Mouse (Mus musculus): ENCODE results near the gene Mageb4. TPM values are rescaled to one million over a fixed set of nuclear protein-coding genes. Genes with fewer than 3 reads are reported as not detected.
"Not testable (repeated sequence)": the region's sequence is repeated elsewhere in the genome, so short reads cannot be mapped to it uniquely, and the experiment has no call there.

Gene Mageb4
- not detected in 2 replicates for total RNA-seq (2014; rRNA removed)
- polyA plus RNA-seq (2015; fragmentation: Nextera tagmentation; extraction: Ambion mirVana): not detected in 2 replicates

DNA sequence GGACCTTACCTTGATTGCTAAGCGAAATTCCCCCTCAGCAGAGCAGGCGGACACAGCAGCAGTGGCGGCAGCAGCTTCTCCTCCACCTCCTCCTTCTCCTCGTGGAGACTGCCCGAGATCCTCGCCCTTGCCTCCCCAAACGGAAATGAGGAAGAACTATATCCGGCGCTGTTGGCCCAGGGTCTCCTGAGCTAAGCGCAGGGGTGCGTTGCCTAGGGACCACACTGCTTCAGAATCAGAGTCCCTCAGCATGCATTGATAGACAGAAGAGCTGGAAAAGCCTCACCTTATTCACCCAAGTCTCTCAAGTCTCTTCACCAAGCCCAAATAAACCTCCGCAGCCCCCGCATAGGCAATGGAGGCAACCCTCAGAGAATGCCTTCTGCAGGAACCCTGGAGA, at the start of gene Mageb4:
TSS of gene Mageb4 (minus strand) at position 101 of the 400 bp plus-strand sequence.
- ATAC-seq; DNase-seq; H3K27me3 ChIP-seq (ENCODE audit: insufficient read depth, low read length); H3K4me3 ChIP-seq (ENCODE audit: low read depth, low read length); H3K9ac ChIP-seq; H3K36me3 ChIP-seq (ENCODE audit: insufficient read depth); H3K9me3 ChIP-seq (ENCODE audit: low read length); H3K4me2 ChIP-seq (ENCODE audit: low read depth); H3K27ac ChIP-seq (ENCODE audit: low read depth, low read length); H3K4me1 ChIP-seq (ENCODE audit: insufficient read depth): not testable (repeated sequence)
- WGBS: no CpG with 5 or more reads among the region's 13 CpGs

DNA sequence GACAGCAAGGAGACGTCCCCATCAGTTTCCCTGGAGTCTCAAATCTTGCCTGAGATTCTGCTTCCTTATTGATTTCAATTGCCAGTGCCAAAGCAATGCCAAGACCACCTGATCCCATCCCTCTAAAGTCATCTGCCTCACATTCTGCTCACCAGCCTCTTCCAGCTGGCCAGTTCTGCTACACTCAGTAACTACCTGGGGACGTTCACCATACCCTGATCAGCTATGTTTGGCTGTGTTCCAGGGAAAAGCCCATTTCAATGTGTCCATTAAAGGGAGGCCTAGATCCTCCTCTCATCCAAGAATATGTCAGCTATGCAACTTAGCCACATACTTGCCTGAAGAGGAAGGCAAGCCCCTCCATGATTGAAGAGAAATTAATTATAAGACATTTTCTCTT, 20.3 kb downstream of the Mageb4 start:
- not testable (repeated sequence) for H3K4me2 ChIP-seq (ENCODE audit: low read depth); DNase-seq; H3K27ac ChIP-seq (ENCODE audit: low read depth, low read length); H3K9ac ChIP-seq; H3K4me1 ChIP-seq (ENCODE audit: insufficient read depth); H3K4me3 ChIP-seq (ENCODE audit: low read depth, low read length); ATAC-seq; H3K36me3 ChIP-seq (ENCODE audit: insufficient read depth); H3K27me3 ChIP-seq (ENCODE audit: insufficient read depth, low read length); H3K9me3 ChIP-seq (ENCODE audit: low read length)
- WGBS: 28% methylated on average over 1 of the region's 2 CpGs

DNA sequence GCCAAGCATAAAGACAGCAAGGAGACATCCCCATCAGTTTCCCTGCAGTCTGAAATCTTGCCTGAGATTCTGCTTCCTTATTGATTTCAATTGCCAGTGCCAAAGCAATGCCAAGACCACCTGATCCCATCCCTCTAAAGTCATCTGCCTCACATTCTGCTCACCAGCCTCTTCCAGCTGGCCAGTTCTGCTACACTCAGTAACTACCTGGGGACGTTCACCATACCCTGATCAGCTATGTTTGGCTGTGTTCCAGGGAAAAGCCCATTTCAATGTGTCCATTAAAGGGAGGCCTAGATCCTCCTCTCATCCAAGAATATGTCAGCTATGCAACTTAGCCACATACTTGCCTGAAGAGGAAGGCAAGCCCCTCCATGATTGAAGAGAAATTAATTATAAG, 58.9 kb downstream of the Mageb4 start:
- not testable (repeated sequence) for H3K4me2 ChIP-seq (ENCODE audit: low read depth); H3K4me1 ChIP-seq (ENCODE audit: insufficient read depth); H3K27me3 ChIP-seq (ENCODE audit: insufficient read depth, low read length); H3K9ac ChIP-seq; H3K4me3 ChIP-seq (ENCODE audit: low read depth, low read length); H3K27ac ChIP-seq (ENCODE audit: low read depth, low read length); H3K9me3 ChIP-seq (ENCODE audit: low read length); DNase-seq; H3K36me3 ChIP-seq (ENCODE audit: insufficient read depth); ATAC-seq
- WGBS: no CpG with 5 or more reads among the region's 1 CpGs

DNA sequence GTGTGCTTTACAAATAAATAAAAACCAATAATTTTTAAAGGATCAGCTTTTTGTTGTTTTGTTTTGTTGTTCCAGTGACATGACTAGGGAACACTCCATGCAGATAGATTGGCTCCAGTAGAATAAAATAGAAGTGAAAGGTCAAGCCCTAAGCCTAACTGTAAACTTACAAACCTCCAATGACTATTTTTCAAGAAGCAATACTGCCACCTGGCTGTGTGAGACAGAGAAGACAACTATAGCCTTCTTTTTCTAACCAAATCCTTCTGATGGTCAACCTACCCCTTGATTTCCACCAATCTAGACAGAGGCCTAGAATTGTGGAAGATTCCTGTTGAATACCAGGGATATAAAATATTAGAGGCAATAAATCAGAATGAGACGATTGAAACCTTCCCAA, 67.6 kb downstream of the Mageb4 start:
- Histone ChIP-seq H3K9me3 (ENCODE audit: low read length) (no peaks in the 10 kb centered on the region), H3K4me2 (ENCODE audit: low read depth) (no peak overlapping the region), H3K4me1 (ENCODE audit: insufficient read depth) (no peaks in the 10 kb centered on the region), H3K36me3 (ENCODE audit: insufficient read depth) (no peaks in the 10 kb centered on the region), H3K9ac (no peak overlapping the region), H3K27ac (ENCODE audit: low read depth, low read length) (no peak overlapping the region), H3K27me3 (ENCODE audit: insufficient read depth, low read length) (no peaks in the 10 kb centered on the region), H3K4me3 (ENCODE audit: low read depth, low read length) (no peak overlapping the region)
- no CpG with 5 or more reads among the region's 1 CpGs for WGBS
- no peak for DNase-seq
- ATAC-seq: no peak
- TF ChIP-seq CTCF (IDR thresholded peaks at IDR 0.05; ENCODE audit: low read depth): no peak

Other genes with a start within 250 kb of the Mageb4 start
- gene Nr0b1, start 113.3 kb downstream of the Mageb4 start, total RNA-seq (2014; rRNA removed): 1.2 TPM in 2 replicates
- 0.50 and 0.65 TPM in 2 replicates for gene Nr0b1, start 113.3 kb downstream of the Mageb4 start, polyA plus RNA-seq (2015; fragmentation: Nextera tagmentation; extraction: Ambion mirVana)